Mouse (Mus musculus) neutrophil, adult 5-6 weeks (primary cell): Measurements from ENCODE around the gene Pold3. TPM values are rescaled to one million over a fixed set of nuclear protein-coding genes. Genes with fewer than 3 reads are reported as not detected.
"Not testable (repeated sequence)": the region's sequence is repeated elsewhere in the genome, so short reads cannot be mapped to it uniquely, and the experiment has no call there.

ENCODE experiments used
- ATAC-seq: fragments of 151-379, 151-347 bp; 2 replicates; pipeline ENCODE4 v1.8.0; 2017; ENCODE audit warnings: mild to moderate bottlenecking, moderate TSS enrichment; ENCODE audit not compliant: insufficient number of reproducible peaks, poor library complexity, low FRiP score, severe bottlenecking; ENCODE audit errors: extremely low read depth
- total RNA-seq: library from RNA; stranded (forward); fragments of 200-1000 nt; gene quantifications from 2 replicates; pipeline ENCODE4 v1.2.3, GENCODE M21; 2017

Pold3 gene
- total RNA-seq, 1 experiment from 2014 or later, result 83.0 TPM

DNA sequence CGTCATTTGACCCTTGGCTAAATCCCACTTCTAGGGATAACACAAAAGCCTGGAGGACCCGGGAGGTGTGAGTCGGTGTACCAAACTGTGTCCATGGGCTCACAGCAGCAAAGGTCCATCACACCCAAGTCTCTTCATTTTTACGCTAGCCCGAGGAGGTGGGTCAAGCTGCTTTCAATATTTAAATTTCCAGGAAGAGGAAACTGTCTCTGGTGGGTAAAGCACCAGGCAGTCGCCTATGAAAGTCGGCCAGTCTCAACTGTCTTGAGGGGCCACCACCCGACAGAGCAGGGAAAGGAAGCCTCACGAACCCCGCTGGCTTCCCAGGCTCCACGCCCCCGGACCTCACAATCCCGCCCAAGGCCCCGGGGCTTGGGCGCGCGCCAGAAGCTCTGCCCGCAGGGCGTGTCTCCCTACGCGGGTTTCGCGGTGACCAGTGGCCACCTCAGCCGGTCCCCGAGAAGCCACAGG, 539 bp downstream of the Pold3 start:
- no peak for ATAC-seq

DNA sequence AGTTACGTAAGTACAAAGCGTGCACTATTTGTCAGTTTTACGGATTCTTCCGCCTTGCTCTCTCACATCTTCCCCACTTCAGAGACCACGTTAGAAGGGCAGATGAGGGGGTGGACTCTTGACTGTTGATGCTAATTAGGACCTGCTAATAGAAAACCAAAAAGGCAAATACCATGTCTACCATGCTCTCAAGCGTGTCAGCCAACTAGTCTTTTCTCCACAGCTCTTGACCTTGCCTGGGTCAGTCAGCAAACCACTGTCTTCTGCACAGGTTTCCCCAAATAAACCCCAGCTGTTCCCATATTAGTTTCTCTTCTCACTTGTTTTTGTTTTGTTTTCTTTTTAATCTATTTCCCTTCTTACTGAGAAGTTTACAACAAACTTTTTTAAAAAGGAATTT, 7.1 kb downstream of the Pold3 start:
- ATAC-seq, result no peak

DNA sequence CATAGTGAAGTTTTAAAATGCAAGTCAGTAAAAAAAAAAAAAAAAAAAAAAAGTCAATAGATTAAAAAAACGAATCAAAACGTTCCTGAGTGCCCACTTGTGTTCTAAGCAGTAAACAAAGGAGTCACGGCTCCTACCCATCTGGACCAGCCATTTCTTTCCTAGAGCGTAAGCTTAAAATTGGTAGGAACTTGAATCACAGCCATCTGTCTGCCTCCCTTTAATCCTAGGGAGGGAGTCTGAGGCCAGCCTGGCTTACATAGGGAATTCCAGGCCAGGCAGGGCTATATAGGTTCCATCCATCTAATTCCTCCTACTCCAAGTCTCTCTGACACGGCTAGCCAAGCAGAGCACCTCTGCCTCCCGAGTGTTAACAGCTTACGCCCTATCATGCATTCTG, 7.5 kb downstream of the Pold3 start:
- no peak for ATAC-seq

DNA sequence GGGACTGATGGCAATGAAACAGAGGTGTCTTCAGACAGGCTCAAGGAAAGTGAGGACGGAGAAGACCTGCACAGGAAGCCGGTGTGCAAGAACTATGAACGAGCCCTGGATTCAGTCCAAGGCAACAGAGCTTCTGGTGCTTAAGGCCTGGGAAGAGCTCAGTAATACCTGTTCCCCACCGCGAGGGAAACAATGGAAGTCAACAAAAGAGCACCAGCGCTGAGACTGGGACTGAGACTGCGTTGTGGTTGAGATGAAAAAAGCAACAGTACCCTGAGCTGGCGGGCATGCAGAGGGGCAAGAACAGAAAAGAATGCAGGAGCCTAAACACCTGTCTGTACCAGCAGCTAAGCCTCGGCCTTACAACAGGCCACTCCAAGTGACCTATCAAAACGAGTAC, 9.9 kb downstream of the Pold3 start:
- no peak for ATAC-seq

DNA sequence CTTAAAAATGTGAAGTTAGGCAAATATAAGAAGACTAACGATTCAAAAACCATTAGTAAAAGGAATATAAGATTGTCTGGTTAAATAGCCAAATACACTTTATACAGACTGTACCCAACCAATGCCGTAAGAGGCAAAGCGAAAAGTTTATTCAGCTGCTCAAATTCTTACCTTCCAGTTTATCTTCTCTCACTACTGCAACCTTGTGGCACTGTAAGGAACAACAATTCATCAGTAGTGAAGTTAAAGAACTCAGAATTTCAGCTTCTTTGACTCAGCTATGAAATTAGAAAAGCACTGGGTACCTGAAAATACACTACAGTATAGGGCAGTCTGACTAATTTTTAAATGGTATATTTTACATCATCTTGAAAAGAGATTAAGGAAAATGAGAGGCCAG, 13.0 kb downstream of the Pold3 start:
- ATAC-seq, result no peak

DNA sequence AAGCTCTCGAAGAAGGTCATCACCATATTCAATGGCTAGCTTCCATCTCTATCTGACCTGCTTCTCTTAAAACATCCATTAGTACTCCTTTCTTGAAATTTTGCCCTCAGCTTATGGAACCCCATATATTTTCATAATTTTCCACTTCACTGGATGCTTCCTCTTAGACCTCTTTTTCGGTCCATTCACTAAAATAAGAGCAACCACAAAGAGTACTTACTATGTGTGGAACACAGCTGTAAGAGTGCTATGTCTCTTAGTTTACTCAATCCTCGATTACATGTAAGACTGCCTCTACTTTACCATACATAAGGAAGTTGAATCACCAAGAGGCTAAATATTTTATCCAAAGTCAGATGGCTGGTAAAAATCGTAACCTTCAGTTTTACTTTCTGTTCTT, 16.7 kb downstream of the Pold3 start:
- no peak for ATAC-seq

DNA sequence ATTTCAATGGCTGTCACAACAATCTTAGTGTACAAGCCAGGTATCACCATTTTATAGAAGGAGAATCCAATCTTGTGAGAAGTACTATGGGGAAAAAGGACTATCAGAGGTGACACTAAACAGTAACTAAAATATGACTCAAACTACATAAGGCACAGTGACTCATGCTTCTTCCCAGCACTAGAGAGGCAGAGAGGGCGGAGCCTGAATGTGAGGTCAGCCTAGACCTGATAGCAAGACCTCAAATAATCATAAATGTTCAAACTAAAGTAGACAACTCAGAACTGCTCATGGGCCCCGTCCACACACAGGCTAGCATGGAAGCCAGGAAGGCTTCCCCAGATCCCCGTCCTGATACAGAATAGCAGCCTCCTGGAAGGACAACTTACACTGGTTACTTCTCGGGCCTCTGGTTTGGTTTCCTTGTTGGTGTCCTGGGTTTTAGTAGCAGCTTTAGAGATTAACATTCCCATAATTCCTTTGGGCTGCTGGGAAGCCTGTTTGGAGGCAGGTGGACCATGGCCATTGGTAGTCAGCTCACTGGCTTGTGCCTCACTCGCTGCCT, 21.3 kb downstream of the Pold3 start:
- no peak for ATAC-seq

DNA sequence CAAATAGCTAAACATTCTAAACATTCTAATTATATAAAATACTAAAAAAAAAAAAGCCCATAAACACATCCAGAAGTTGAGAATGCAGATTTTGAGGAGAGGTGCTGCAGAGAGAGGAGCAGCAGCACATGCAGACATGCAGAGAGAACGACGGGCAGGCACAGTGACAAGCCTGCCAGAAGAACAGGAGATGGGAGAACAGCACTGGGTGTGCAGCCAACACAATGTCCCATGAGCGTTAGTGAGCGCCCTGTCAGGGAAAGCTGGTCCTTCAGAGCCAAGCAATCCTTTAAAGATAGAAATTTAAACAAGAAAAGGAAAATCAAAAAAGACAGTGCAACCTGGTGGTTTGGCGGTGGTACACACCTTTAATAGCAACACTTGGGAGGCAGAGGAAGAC, 34.5 kb downstream of the Pold3 start:
- ATAC-seq, result no peak

DNA sequence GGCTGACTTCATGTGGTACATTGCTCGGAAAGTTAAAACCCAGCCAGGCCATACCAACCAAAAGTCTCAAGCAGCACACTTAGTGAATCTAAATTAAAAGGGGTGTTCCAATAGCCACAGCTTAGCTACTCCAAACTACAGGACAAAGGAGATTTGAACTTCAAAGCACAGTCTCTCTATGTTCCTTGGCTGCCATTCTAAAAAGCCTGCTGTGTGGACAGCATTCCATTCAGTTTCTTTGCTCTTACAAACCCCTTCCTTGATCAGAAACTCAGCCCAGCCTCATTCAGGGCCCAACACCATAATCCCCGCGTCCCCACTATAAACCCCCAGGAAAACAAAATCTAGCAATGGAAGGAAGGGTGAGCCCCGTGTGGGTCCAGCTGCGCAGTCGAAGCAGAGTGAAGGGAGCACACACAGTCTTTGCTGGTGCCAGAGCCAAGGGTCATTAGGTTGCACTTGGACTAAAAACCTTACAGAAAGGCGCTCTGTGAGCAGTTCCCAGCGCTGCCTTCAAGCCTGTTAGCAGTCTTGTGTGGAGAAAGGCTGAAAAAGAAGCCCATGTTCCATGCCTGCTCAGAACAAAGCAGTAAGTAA, 35.1 kb downstream of the Pold3 start:
- ATAC-seq, result no peak

DNA sequence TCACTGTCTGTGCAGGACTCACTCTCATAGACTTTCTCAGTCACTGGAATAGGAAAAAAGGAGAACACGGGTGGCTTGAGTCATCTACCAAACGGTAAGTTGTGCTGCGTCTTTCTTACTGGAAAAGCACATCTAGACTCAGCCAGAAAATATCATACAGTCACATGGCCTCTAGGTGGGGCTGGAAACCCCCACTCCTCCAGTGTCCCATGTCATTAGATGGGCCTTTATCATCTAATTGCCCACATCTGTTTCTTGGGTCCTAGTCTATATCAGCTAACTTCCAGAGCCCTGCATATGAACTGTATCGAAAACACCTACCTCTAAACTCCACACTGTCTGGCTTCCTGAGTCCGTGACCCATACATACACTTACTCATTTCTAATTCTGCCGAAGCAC, 37.6 kb downstream of the Pold3 start:
- ATAC-seq, result no peak

DNA sequence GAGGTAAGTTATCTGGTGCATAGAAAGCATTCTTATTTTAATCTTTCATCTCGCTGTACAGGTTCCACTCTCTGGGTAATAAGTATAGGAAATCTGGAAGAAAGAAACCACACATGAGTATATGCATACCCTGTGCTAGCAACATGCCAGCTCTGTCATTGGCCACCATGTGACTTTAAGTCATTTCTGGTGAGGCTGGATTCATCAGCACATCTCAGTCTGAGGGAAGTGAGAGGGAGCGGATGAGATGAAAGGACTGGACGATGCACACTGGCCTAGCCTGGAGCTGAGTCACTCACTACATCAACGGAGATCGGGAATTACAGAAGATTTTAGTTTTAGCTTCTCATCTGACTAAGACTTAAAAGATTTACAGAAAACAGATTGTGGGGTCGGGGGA, 38.5 kb downstream of the Pold3 start:
- ATAC-seq, result no peak

DNA sequence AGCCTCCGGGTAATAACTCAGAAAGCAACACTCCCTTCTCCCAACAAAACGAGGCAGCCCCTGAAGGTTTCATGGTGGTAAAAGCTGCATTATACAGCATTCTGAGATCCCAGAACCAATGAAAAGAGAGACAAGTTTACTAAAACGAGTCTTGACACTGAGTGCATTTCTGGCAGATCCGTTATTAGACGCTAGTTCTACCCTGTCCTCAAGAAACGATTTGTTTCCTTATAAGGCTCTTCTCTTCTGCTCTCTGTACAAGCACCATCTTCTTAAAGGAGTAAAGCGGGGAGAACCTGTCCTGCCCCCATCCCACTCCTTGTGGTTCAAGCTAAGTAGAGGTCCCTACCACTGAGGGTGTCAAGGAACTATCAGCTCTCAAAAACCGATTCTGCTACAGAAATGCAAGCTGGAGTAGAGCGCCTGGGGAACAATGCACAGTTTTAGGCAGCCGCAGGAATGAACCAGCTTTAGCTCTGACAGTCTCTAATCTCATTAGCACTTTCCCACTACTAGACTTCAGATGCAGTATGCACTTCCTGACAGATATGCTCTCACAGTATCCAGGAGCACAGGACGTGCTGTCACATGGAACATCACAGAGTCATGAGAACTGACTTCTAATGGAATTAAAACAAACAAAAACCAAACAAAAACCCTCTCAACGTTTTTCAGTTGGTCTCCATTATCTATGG, 41.1 kb downstream of the Pold3 start:
- ATAC-seq, result no peak

DNA sequence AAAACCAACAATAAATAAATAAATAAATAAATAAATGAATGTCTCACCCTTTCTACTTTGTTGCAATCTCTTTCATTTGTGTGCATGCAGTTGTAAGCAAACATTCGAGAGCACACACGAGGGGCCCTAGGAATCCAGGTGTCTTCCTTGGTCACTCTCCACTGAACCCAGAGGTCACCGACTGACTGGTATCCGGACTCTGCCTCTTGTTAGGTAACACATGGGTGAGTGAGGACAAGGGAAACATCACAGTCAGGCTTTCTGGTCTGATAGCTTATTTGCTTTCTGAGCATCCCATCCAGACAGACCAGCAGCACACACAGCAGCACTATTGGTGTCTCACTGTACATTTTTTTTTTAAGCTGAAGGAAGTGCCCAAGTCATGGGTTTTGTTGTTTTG, 44.3 kb downstream of the Pold3 start:
- ATAC-seq, result no peak

DNA sequence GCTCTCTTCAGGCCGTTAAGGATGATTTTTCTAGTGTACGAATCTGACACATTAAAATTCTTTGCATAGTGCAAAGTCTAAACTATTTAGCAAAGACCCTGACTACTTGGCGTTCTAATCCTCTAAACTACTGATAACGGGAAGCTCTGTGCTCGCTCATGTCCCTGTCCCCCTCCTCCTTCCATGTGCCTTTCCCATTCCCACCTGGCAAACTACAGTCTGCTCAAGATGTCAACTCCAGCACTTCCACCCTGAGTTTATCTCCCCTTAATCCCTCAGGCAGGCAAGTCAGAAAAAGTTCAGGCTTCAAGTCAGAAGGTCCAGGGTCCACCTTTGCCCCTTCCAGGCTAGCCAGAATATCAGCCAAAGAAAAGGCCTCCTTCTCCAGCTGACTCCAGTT, 45.1 kb downstream of the Pold3 start:
- ATAC-seq, result no peak

DNA sequence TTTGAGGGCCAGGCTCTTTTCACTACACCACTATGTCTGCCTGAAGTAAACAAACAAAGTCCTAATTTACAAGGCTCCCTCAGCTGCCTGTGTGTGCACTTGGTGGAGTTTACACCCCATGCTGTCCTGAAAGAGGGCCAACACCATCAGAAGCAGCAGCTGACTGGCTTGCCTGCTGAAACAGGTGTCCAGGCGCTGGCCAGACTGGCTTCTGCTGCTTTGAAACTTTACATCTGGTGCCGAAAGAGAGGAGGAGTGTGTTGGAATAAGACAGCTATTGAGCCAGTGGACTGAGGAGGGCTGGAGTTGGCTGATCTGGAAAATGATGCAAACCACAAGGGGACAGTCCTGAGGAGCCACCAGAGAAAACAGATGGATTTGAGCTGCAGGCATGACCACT, 47.4 kb downstream of the Pold3 start:
- ATAC-seq, result no peak

DNA sequence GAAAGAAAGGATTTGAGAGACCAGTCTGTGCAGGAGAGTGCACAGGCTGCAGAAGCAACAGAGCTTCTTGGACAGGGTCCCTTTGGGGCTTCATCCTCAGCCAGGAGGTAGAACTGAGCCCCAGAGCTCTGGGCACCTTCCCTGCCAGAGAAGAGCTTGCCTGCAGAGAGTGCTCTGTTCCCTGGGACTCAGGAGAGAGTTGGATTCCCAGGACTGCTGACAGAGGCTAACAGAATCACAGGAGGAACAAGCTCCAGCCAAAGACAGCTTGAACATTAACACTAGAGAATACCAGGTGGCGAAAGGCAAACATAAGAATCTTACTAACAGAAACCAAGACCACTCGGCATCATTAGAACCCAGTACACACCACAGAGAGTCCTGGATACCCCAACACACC, 68.4 kb downstream of the Pold3 start:
- ATAC-seq, result not testable (repeated sequence)

DNA sequence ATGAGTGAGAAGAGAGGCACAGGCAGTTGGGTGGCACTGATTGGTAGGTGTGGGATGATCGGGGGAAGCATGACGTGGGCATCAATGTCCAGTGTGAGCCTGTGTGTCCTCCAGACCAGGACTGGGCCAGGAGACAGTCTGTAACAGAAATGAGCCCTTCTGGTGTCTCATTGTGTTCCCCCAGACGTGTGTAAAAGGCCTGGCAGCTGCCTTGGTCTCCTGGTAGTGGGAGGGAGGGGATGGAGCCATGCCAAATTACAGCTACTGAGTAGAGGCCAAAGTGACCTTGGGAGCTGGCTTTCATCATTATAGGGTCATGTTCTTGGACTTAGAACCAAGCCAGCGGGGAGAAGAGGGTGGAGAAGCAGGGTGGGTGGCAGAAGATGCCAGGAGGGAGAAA, 69.5 kb downstream of the Pold3 start:
- no peak for ATAC-seq

DNA sequence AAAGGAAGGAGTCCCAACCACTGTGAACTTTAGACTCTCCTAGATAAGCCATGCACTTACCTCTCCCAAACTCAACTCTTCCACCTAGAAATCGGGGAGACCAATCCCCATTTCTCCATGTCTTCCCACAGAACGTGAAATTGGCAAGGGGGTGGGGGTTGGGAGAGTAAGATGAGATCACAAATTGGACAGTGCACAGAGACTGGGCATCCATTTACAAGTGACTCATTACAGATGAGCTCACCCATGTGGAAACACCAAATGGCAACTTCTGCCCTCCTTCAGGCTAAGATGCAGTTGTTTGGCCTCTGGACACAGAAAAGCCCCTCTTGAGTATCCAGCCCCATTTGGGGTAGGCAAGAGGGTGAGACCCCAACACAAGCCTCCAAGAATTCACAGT, 74.9 kb downstream of the Pold3 start:
- ATAC-seq, result no peak

DNA sequence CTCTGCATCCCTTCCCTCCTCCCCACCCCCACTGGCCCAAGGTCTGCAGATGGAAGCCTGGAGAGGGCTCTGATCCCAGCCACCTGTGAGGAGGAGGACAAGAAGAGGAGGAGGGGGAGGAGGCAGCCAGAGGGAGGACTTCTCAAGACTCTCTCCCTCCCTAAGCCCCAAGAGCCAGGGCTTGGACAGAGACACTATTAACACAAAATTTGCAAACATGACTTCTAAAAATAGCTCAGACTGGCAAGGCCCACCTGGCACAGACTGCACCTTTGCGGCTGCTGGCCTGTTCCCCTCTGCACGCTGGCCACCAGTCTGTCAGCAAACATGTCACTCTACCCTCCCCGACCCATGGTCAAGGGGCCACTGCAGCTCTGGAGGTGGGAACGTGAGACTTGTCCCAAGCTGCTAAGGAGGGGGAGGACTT, 77.7 kb downstream of the Pold3 start:
- no peak for ATAC-seq

DNA sequence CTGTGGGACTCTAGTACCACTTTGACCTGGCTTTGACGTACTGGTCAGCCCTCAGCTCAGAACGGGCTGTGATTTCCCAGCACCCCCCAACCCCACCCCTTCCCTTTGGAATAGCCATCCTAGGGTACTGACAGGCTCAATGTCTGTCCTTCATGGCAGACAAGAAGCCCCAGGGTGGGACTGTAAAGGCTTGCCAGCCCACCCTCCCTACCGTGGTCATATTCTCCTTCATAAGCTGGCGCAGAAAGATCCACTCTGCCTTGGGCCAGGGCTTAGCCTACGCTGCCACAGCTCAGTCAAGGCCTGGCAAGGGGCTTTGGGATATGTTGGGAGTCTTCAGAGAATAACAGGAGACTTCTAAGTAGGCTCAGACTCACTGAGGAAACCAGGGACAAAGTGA, 78.3 kb downstream of the Pold3 start:
- no peak for ATAC-seq

DNA sequence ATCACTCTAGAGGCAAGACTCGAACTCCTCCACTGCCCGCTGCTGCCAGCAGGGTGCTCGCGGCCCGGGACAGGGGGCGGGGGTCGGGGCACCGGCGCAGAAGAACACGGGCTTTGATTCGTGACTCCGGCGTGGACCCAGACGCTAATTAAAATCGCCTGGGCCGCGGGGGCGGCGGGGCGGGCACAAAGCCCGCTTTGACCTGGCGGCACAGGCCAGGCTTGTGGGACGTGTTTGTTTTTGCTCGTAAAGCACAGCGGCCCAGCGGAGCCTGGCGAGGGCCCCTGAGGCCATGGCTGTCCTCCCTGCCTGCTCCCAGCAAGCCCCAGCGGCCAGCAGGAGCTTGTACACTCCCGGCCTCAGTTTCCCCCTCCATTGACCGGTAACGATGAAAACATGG, 79.2 kb downstream of the Pold3 start:
- no peak for ATAC-seq
